Mouse (Mus musculus): ENCODE measurements around the gene Slc30a2. TPM values are rescaled to one million over a fixed set of nuclear protein-coding genes. Genes with fewer than 3 reads are reported as not detected.
A peak's percentile ranks its signal among the peaks of the same experiment; 100 is the strongest.

The Slc30a2 gene
- polyA plus RNA-seq, 1 experiment from 2014 or later = 0.05 TPM

DNA sequence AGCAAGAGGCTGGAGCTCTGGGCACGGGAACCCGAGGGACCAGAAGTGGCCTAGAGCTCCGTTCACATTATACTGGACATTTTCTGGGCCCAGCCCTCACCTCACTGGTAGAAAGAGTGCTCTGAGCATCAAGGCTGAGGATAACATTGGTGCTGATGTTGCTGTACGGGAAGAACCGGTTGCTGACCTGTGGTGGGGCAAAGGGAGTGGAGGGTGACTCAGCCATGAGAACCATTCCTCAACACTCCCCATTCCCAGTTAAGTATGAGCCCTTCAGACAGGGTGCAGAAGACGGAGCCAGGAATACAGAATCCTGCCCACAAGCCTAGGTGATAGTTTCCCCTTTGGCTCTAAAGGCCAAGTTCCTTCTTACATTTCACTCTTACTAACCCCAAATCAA is 16.7 kb downstream of the Slc30a2 start:
- Histone ChIP-seq H3K36me3 (ENCODE audit: control insufficient read depth, insufficient read depth, low read length) (no peaks in the 10 kb centered on the region), H3K4me3 (ENCODE audit: low read depth, low read length) (no peak overlapping the region), H3K27me3 (replicated peaks; ENCODE audit: control insufficient read depth, insufficient read depth, low read length) (no peaks in the 10 kb centered on the region), H3K4me2 (ENCODE audit: low read length) (no peak overlapping the region), H3K9me3 (replicated peaks; ENCODE audit: control insufficient read depth, low read length) (no peaks in the 10 kb centered on the region), H3K9ac (ENCODE audit: low read length) (no peak overlapping the region), H3K4me1 (ENCODE audit: control insufficient read depth, insufficient read depth, low read length) (0 out of 2 replicates have a peak, but pooled peaks cover 3% of the 10 kb centered on the region), H3K27ac (ENCODE audit: low read depth, low read length) (no peak overlapping the region)
- WGBS = 89% methylated on average over 6 of the region's 6 CpGs
- ATAC-seq (no peak), DNase-seq (ENCODE audit: low spot score) (no peak)

DNA sequence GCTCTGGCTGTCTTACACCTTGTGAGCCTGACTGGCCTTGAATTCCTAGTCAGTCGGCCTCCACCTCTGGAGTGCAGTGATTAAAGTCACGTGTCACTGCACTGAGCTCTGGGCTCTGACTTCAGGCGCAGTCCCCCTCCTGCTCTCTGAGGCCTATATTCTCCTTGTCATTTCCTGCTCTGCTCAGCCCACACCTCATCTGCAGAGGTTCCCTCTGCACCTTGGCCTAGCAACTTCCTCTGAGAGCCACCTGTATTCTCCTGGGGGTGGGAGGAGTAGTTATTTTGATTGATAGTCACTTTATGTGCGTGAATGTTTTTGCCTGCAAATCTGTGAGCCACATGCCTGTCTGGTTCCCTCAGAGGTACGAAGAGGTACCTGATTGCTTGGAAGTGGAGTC is 18.2 kb downstream of the Slc30a2 start:
- no peak overlapping the region for H3K4me2 ChIP-seq (ENCODE audit: low read length)
- no peaks in the 10 kb centered on the region for H3K36me3 ChIP-seq (ENCODE audit: control insufficient read depth, insufficient read depth, low read length)
- ATAC-seq (no peak), DNase-seq (ENCODE audit: low spot score) (no peak)
- H3K4me3 ChIP-seq (ENCODE audit: low read depth, low read length) = no peak overlapping the region
- H3K4me1 ChIP-seq (ENCODE audit: control insufficient read depth, insufficient read depth, low read length) = 0 out of 2 replicates have a peak, but pooled peaks cover 3% of the 10 kb centered on the region
- H3K9ac ChIP-seq (ENCODE audit: low read length) = no peak overlapping the region
- no peaks in the 10 kb centered on the region for H3K9me3 ChIP-seq (replicated peaks; ENCODE audit: control insufficient read depth, low read length)
- H3K27ac ChIP-seq (ENCODE audit: low read depth, low read length) = no peak overlapping the region
- no peaks in the 10 kb centered on the region for H3K27me3 ChIP-seq (replicated peaks; ENCODE audit: control insufficient read depth, insufficient read depth, low read length)
- 47% methylated on average over 5 of the region's 5 CpGs for WGBS

DNA sequence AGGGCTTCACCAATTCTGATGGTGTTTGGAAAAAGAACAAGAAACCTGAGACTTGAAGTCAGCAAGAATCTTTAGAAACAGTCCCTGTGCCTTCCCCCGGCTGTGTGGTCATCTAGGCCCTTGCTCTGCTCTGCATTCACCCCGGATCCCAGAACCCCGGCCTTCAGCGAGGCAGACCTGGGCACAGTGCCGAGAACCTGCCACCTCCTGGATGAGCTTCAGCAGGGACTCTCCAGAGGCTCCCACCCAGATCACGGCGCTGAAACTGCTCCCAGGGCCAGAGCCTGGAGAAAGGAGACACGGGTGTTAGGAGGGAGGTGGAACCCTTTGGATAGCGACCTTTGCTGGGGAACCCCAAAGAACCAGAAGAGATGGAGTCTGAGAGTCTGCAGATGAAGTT is 19.1 kb downstream of the Slc30a2 start:
- Histone ChIP-seq H3K27ac (ENCODE audit: low read depth, low read length) (no peak overlapping the region), H3K36me3 (ENCODE audit: control insufficient read depth, insufficient read depth, low read length) (no peaks in the 10 kb centered on the region), H3K9ac (ENCODE audit: low read length) (no peak overlapping the region), H3K4me3 (ENCODE audit: low read depth, low read length) (no peak overlapping the region), H3K9me3 (replicated peaks; ENCODE audit: control insufficient read depth, low read length) (no peaks in the 10 kb centered on the region), H3K4me2 (ENCODE audit: low read length) (no peak overlapping the region), H3K27me3 (replicated peaks; ENCODE audit: control insufficient read depth, insufficient read depth, low read length) (no peaks in the 10 kb centered on the region), H3K4me1 (ENCODE audit: control insufficient read depth, insufficient read depth, low read length) (0 out of 2 replicates have a peak, but pooled peaks cover 1% of the 10 kb centered on the region)
- 61% methylated on average over 9 of the region's 9 CpGs for WGBS
- no peak for ATAC-seq
- no peak for DNase-seq (ENCODE audit: low spot score)

DNA sequence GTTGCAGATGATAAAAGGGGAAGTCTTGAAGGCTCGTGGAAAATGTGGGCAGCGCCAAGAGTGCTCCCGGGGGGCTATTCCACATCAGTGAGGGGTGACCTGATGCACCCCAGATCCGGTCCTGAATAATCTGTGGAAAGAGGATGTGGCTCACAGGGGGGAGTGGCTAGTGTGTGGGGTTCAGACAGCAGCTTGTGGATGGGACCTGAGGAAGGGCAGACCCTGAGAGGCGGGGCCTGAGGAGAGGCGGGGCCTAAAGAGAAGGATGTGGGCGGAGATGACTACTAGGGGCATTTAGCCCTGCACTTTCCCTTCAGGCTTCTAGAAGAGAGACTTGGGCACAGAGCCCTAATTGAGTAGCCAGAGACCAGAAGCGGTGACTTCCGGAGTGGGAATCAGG is 19.6 kb downstream of the Slc30a2 start:
- DNase-seq (ENCODE audit: low spot score) (no peak), ATAC-seq (no peak)
- H3K27ac ChIP-seq (ENCODE audit: low read depth, low read length) = no peak overlapping the region
- H3K9me3 ChIP-seq (replicated peaks; ENCODE audit: control insufficient read depth, low read length) = no peaks in the 10 kb centered on the region
- no peak overlapping the region for H3K9ac ChIP-seq (ENCODE audit: low read length)
- H3K4me2 ChIP-seq (ENCODE audit: low read length) = no peak overlapping the region
- H3K4me1 ChIP-seq (ENCODE audit: control insufficient read depth, insufficient read depth, low read length) = no peaks in the 10 kb centered on the region
- H3K36me3 ChIP-seq (ENCODE audit: control insufficient read depth, insufficient read depth, low read length) = no peaks in the 10 kb centered on the region
- no peaks in the 10 kb centered on the region for H3K27me3 ChIP-seq (replicated peaks; ENCODE audit: control insufficient read depth, insufficient read depth, low read length)
- no peak overlapping the region for H3K4me3 ChIP-seq (ENCODE audit: low read depth, low read length)
- 22% methylated on average over 9 of the region's 9 CpGs for WGBS

DNA sequence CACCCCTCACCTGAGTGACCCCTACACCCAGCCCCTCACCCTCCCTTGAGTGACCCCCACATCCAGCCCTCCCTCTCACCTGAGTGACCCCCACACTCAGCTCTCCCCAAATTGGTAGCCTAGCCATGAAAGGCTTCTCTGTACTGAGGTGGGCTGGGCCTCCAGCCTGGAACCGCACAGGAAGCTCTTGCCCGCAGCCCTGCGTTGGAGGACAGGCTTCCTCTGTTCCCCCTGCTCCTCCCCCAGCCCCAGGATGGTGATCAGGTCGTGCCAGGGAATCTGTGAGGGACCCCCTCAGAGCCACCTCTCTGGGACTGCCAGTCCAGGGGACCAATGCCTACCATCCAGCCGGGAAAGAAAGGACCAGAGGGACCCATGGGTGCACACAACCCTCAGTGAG is 22.3 kb downstream of the Slc30a2 start:
- WGBS = 44% methylated on average over 5 of the region's 5 CpGs
- Histone ChIP-seq H3K4me2 (ENCODE audit: low read length) (no peak overlapping the region), H3K27me3 (replicated peaks; ENCODE audit: control insufficient read depth, insufficient read depth, low read length) (peaks cover 9% of the 10 kb centered on the region), H3K4me3 (ENCODE audit: low read depth, low read length) (no peak overlapping the region), H3K36me3 (ENCODE audit: control insufficient read depth, insufficient read depth, low read length) (no peaks in the 10 kb centered on the region), H3K9ac (ENCODE audit: low read length) (no peak overlapping the region), H3K4me1 (ENCODE audit: control insufficient read depth, insufficient read depth, low read length) (no peaks in the 10 kb centered on the region), H3K27ac (ENCODE audit: low read depth, low read length) (no peak overlapping the region), H3K9me3 (replicated peaks; ENCODE audit: control insufficient read depth, low read length) (no peaks in the 10 kb centered on the region)
- ATAC-seq (no peak), DNase-seq (ENCODE audit: low spot score) (no peak)

DNA sequence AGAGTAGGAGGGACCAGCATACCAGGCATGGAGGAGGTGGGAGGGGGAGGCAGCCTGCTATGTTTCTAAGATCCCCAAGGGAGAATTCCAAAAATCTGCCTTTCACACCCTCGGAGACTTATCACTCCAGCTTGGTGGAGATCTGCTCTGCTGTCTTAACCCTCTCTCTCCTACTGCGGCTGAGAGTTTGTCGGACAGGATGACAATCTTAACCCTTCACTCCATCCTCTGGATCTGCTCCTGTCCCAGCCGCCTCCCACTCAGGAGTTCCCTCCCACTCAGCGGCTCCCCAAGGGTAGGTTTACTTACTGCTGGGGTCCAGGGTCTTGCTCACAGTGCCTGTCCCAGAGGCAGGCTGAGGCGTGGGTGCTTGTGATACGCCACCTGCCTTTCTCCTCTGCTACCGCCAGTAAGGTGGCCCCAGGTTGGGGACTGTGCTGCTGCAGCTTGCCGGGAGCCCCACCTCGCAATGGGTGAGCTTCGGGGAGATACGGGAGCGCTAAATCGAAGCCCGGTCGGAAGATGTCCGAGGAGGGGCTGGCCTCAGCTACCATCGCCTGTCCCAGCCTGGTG is 27.8 kb downstream of the Slc30a2 start:
- H3K4me3 ChIP-seq (ENCODE audit: low read depth, low read length) = peak overlapping the region; percentile 36; the same call in 1 of the 2 replicates
- no peaks in the 10 kb centered on the region for H3K36me3 ChIP-seq (ENCODE audit: control insufficient read depth, insufficient read depth, low read length)
- no peak overlapping the region for H3K27ac ChIP-seq (ENCODE audit: low read depth, low read length)
- ATAC-seq (no peak; the same call in 1 of the 2 replicates), DNase-seq (ENCODE audit: low spot score) (no peak)
- 2% methylated on average over 18 of the region's 18 CpGs for WGBS
- H3K27me3 ChIP-seq (replicated peaks; ENCODE audit: control insufficient read depth, insufficient read depth, low read length) = peaks cover 29% of the 10 kb centered on the region
- no peak overlapping the region; the same call in 1 of the 2 replicates for H3K9ac ChIP-seq (ENCODE audit: low read length)
- peak overlapping the region; percentile 79 for H3K4me2 ChIP-seq (ENCODE audit: low read length)
- peaks cover 6% of the 10 kb centered on the region for H3K4me1 ChIP-seq (ENCODE audit: control insufficient read depth, insufficient read depth, low read length)
- H3K9me3 ChIP-seq (replicated peaks; ENCODE audit: control insufficient read depth, low read length) = no peaks in the 10 kb centered on the region

DNA sequence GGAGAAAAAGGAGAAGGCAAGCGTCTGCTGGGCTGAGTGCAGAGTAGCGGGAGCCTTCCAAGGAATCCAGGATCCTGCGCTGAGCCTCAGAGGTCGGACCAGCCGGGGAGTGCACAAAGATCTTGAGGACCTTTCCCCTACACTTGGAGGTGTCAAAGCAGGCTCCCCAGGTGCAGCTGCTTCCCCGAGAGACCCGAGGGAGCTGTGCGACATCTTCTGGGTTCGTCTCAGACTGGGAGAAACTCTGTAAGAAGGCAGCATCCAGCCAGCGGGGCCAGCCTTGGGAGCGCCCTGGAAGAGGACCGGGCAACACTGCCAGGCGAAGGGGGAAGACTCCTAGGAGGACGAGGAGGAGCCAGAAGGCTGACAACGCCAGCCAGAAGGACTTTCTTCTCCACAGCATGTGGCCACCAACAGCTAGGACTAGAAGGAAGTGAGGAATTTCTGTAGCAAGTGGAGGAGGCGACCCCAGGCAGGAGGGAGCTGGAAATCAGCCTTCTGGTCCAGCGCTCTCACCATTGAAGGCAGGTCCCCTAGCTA is 28.4 kb downstream of the Slc30a2 start:
- ATAC-seq = no peak
- 2% methylated on average over 17 of the region's 17 CpGs for WGBS
- Histone ChIP-seq H3K27me3 (replicated peaks; ENCODE audit: control insufficient read depth, insufficient read depth, low read length) (peaks cover 29% of the 10 kb centered on the region), H3K36me3 (ENCODE audit: control insufficient read depth, insufficient read depth, low read length) (no peaks in the 10 kb centered on the region), H3K4me1 (ENCODE audit: control insufficient read depth, insufficient read depth, low read length) (peaks cover 6% of the 10 kb centered on the region), H3K4me2 (ENCODE audit: low read length) (peak overlapping the region; percentile 79), H3K9ac (ENCODE audit: low read length) (no peak overlapping the region; the same call in 1 of the 2 replicates), H3K4me3 (ENCODE audit: low read depth, low read length) (peak overlapping the region; percentile 36), H3K9me3 (replicated peaks; ENCODE audit: control insufficient read depth, low read length) (no peaks in the 10 kb centered on the region), H3K27ac (ENCODE audit: low read depth, low read length) (no peak overlapping the region)
- no peak for DNase-seq (ENCODE audit: low spot score)

DNA sequence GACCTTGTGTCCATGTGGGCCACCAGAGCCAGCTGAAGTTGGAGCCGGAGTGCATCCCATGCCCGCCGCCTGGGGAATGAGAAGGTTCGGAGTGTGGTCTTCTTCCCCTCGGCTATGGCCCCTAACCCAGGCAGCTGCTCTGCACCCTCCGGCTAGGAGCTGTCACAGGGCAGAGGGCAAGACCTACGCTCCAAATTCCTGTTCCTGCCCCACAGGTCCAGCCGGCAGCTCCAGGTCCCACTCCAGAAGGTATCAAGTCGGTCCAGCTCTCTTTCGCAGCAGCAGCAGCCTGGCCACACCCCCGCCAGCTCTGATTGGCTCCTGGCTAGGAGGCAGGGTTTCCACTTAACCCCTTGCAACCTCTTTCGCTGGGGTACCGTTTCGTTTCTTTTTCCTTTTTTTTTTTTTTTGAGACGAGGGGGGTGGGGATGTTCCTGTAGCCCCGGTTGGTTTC is 29.3 kb downstream of the Slc30a2 start:
- peak; percentile 91 for ATAC-seq
- Histone ChIP-seq H3K4me1 (ENCODE audit: control insufficient read depth, insufficient read depth, low read length) (peaks cover 6% of the 10 kb centered on the region), H3K4me3 (ENCODE audit: low read depth, low read length) (peak overlapping the region; percentile 36), H3K9me3 (replicated peaks; ENCODE audit: control insufficient read depth, low read length) (no peaks in the 10 kb centered on the region), H3K27me3 (replicated peaks; ENCODE audit: control insufficient read depth, insufficient read depth, low read length) (peaks cover 29% of the 10 kb centered on the region), H3K9ac (ENCODE audit: low read length) (peak overlapping the region; percentile 59), H3K36me3 (ENCODE audit: control insufficient read depth, insufficient read depth, low read length) (no peaks in the 10 kb centered on the region), H3K4me2 (ENCODE audit: low read length) (peak overlapping the region; percentile 79), H3K27ac (ENCODE audit: low read depth, low read length) (no peak overlapping the region)
- under 1% methylated on average over 16 of the region's 16 CpGs for WGBS
- peak; percentile 86 for DNase-seq (ENCODE audit: low spot score)

DNA sequence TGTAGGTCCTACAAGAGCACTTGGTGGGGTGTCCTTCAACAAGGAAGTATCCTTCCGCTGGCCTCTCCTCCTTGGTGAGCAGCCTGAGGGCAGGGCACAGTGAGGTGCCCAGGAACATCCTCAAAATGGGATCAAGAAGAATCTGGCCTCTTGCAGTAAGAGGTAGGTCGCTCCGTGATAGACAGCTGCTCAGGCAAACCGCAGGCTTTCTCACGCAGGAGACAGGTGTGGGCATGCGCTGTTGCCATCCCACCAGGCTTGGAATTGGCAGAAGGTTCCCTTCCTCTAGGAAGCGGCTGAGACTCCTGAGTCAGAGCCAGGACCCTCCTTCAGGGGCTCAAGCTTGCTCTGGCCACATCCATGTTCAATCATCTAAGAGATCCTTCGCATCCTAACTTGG is 30.3 kb downstream of the Slc30a2 start:
- no peak for DNase-seq (ENCODE audit: low spot score)
- H3K27ac ChIP-seq (ENCODE audit: low read depth, low read length) = no peak overlapping the region
- no peak overlapping the region for H3K9ac ChIP-seq (ENCODE audit: low read length)
- WGBS = 80% methylated on average over 8 of the region's 8 CpGs
- H3K4me1 ChIP-seq (ENCODE audit: control insufficient read depth, insufficient read depth, low read length) = peaks cover 6% of the 10 kb centered on the region
- no peak overlapping the region for H3K4me2 ChIP-seq (ENCODE audit: low read length)
- H3K27me3 ChIP-seq (replicated peaks; ENCODE audit: control insufficient read depth, insufficient read depth, low read length) = peaks cover 29% of the 10 kb centered on the region
- H3K9me3 ChIP-seq (replicated peaks; ENCODE audit: control insufficient read depth, low read length) = no peaks in the 10 kb centered on the region
- H3K4me3 ChIP-seq (ENCODE audit: low read depth, low read length) = no peak overlapping the region
- ATAC-seq = no peak
- H3K36me3 ChIP-seq (ENCODE audit: control insufficient read depth, insufficient read depth, low read length) = no peaks in the 10 kb centered on the region
